Mouse (Mus musculus) thymus, adult 2 months (tissue): ENCODE results near the gene Zbtb20. TPM values are rescaled to one million over a fixed set of nuclear protein-coding genes. Genes with fewer than 3 reads are reported as not detected.

Source experiments
- DNase-seq: peaks from one replicate; pipeline ENCODE4 v3.0.0; 2021
- H3K27ac ChIP-seq: fragments of 200-500 bp; 2 replicates; pipeline ENCODE4 v1.5.1; 2012; ENCODE audit warnings: low read length, control low read depth; ENCODE audit not compliant: control insufficient read depth, insufficient read depth
- H3K27me3 ChIP-seq: fragments of 200-500 bp; 2 replicates; pipeline ENCODE4 v1.6.1; 2012; ENCODE audit warnings: mild to moderate bottlenecking, low read length, moderate library complexity, mixed read lengths; ENCODE audit not compliant: control insufficient read depth, insufficient read depth
- H3K36me3 ChIP-seq: fragments of 200-500 bp; 2 replicates; pipeline ENCODE4 v1.6.1; 2012; ENCODE audit warnings: mild to moderate bottlenecking, low read length, moderate library complexity; ENCODE audit not compliant: control insufficient read depth, insufficient read depth
- H3K4me1 ChIP-seq: fragments of 200-500 bp; replicated peaks from 2 replicates; pipeline ENCODE4 v1.6.1; 2012; ENCODE audit warnings: low read length; ENCODE audit not compliant: control insufficient read depth, insufficient read depth
- H3K4me3 ChIP-seq: fragments of 200-500 bp; 2 replicates; pipeline ENCODE4 v1.5.1; 2012; ENCODE audit warnings: mild to moderate bottlenecking, low read length, control low read depth, moderate library complexity; ENCODE audit not compliant: control insufficient read depth, insufficient read depth
- CTCF ChIP-seq: fragments of 200-500 bp; IDR thresholded peaks from 2 replicates; pipeline ENCODE4 v1.5.1; 2012; ENCODE audit warnings: mild to moderate bottlenecking, control low read depth, low read length, moderate library complexity, borderline replicate concordance; ENCODE audit not compliant: control insufficient read depth, poor library complexity, insufficient read depth; ENCODE audit errors: extremely low read depth
- POLR2A ChIP-seq: fragments of 200-500 bp; IDR thresholded peaks from 2 replicates; pipeline ENCODE4 v1.6.1; 2012; ENCODE audit warnings: mild to moderate bottlenecking, low read length, control low read depth, moderate library complexity; ENCODE audit not compliant: control insufficient read depth, poor library complexity, insufficient read depth; ENCODE audit errors: extremely low read depth
- whole genome bisulfite sequencing: fragments of 180-500 bp; shearing (Covaris S2); methylation state at CpG from one replicate; pipeline ENCODE4 v1.1.7; 2018; 5-methylcytosine and 5-hydroxymethylcytosine counted together
- polyA plus RNA-seq: library from polyadenylated mRNA; depleted of rRNA; stranded (reverse); fragments of >200 nt; gene quantifications from 2 replicates; pipeline ENCODE4 v1.2.3, GENCODE M21; 2012

Gene Zbtb20
- polyA plus RNA-seq, 1 experiment: 19.1 TPM

DNA sequence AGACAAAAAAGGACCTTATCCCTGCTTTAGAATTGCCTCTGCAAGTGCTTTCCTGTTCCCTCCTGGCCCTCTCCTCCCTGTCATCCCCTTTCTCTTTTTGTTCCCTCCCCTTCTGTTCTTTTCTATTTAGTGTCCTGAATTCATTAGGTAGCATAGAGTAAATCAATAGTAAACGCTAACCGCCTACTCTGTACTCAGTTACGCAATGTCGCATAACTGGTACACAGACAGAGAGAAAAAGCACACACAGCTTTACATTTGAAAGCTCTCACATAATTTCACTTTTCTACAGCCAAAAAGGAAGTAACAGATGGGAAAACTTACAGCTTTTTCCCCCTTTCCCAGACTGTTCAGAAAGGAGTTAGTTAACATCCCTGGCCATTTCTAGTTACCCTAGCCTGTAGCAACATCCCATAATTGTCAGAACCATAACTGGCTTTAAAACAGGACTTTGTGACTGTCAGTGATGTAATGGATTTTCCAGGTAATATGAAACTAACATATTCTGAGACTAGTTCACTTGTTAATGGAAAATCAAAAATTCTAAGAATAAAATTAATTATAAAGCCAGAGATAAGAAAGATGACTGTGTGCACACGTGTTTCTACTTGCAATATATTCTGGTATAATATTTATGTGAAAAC lies 422.4 kb downstream of the Zbtb20 start:
- TF ChIP-seq CTCF: no peak
- TF ChIP-seq POLR2A: no peak
- H3K27ac ChIP-seq: no peak overlapping the region
- DNase-seq: no peak

DNA sequence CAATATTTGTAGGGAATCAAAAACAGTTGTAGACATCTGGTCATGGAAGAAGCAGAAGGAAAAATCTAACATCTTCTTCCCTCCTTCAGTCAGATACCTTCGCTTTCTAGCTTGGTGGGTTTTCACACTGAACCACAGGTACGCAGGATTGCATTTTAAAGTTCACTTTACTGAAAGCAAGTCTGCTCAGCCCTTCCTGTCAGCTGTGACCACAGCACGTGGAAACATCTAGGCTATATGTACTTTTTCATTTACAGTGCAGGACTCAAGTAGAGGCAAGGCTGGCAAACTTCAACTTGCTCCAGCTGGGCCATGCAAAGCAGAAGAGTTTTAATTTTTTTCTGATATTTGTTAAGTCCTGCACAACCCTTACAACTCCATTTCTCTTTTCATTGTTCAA lies 424.7 kb downstream of the Zbtb20 start:
- H3K36me3 ChIP-seq: no peaks in the 10 kb centered on the region
- H3K27ac ChIP-seq: no peak overlapping the region
- WGBS: 13% methylated on average over 3 of the region's 3 CpGs

More for the DNA sequence above, 422.4 kb downstream of the Zbtb20 start:
- Histone ChIP-seq H3K36me3 (no peaks in the 10 kb centered on the region), H3K4me1 (no peaks in the 10 kb centered on the region), H3K4me3 (no peak overlapping the region), H3K27me3 (no peaks in the 10 kb centered on the region)
- WGBS: 95% methylated on average over 5 of the region's 5 CpGs

DNA sequence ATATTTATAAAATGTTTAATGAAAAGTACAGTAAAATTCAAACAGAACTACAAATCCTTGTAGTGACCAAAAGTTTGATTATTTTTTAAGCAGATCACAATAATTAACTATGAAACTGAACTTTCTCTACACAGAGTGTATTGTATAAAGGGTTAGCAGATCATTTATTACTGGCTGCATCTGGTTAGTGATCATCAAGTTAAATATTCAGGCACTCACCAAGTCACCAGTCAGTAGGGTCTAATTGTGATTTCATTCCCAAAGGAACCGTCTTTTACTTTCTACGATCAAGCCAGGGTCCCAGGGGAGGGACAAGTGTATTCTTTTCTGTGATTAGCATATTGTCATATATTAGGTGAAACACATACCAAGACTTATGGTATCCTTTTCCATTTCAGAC lies 426.5 kb downstream of the Zbtb20 start:
- TF ChIP-seq POLR2A (no peak), CTCF (no peak)
- Histone ChIP-seq H3K36me3 (no peaks in the 10 kb centered on the region), H3K27me3 (no peaks in the 10 kb centered on the region), H3K27ac (no peak overlapping the region), H3K4me3 (no peak overlapping the region), H3K4me1 (no peaks in the 10 kb centered on the region)
- 96% methylated on average over 2 of the region's 2 CpGs for WGBS
- no peak for DNase-seq

More for the DNA sequence above, 424.7 kb downstream of the Zbtb20 start:
- H3K4me1 ChIP-seq: no peaks in the 10 kb centered on the region
- H3K27me3 ChIP-seq: no peaks in the 10 kb centered on the region
- no peak for TF ChIP-seq POLR2A
- TF ChIP-seq CTCF: no peak
- H3K4me3 ChIP-seq: no peak overlapping the region
- DNase-seq: no peak

DNA sequence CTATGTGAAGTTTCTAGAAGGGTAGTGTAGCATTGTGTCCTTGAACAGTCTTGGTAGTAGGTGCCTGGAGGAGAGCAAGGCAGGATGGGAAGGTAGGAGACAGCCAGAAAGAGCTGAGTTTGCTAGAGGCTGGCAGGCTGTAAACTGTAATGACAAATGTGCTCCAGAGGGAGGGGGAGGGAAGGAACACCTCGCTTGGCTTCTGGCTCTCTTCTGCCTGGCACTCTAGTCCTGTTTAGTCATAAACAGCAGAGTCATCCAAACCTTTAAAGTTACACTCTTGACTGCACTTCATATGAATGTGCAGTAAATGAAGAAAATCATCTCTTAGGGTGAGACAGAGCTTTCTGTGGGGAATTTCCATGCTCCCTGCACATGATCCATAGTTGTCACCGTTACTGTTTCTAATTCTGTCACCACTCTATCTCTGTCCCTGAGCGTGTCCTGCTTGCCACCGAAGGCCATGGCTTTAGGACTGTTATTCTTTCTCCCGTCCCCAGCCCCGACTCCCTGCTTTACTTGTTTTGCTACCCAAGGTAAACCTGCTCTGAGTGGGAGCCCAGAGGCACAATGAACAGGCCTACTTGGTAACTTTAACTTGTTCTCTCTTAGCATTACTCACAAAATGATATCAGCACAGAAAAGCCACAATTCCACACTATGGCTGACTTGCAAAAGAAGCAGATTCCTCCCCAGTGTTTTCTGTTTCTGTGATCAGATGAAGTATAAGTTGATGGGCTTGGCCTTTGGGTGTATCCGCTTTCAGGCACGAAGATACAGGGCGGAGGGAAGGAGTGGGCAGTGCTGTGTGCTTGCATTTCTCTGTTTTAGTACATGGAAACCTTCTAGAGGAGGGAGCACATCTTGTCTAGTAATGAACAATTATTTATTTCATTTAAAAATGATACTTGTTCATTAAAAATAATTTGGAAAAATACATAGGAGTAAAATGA lies 427.8 kb downstream of the Zbtb20 start:
- H3K27me3 ChIP-seq: no peaks in the 10 kb centered on the region
- TF ChIP-seq CTCF (no peak), POLR2A (no peak)
- H3K4me1 ChIP-seq: no peaks in the 10 kb centered on the region
- 89% methylated on average over 9 of the region's 9 CpGs for WGBS
- DNase-seq: no peak
- no peaks in the 10 kb centered on the region for H3K36me3 ChIP-seq
- H3K27ac ChIP-seq: no peak overlapping the region
- H3K4me3 ChIP-seq: no peak overlapping the region

- no peaks in the 10 kb centered on the region for H3K4me1 ChIP-seq
- no peak overlapping the region for H3K27ac ChIP-seq
- 92% methylated on average over 4 of the region's 4 CpGs for WGBS
- DNase-seq: no peak
- H3K27me3 ChIP-seq: no peaks in the 10 kb centered on the region
- TF ChIP-seq POLR2A (no peak), CTCF (no peak)
- H3K4me3 ChIP-seq: no peak overlapping the region
- no peaks in the 10 kb centered on the region for H3K36me3 ChIP-seq
Measured at GRCm38 (mm10) chr16:43309968-43310431, 434.3 kb downstream of the Zbtb20 start.

DNA sequence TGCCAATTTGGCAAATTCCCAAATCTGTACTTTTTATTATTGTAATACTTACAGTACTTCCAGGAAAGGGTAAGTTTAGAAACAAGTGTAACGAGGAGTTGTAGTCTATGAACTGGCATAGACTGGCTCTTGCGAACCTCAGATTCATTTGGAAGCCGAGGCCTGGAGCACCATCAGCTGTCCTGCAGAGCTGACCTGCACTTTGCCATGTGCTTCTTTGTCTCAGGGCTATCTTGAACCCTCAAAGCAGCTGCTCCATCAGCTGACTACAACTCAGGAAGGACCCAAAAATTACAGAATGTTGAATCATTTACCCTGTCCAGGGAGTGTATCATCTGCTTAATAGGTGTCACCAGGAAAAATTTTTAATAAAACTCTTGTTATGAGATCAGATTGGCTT lies 448.3 kb downstream of the Zbtb20 start:
- no peak overlapping the region for H3K27ac ChIP-seq
- H3K36me3 ChIP-seq: no peaks in the 10 kb centered on the region
- no peak overlapping the region for H3K4me3 ChIP-seq
- TF ChIP-seq POLR2A (no peak), CTCF (no peak)
- H3K27me3 ChIP-seq: no peaks in the 10 kb centered on the region
- WGBS: 94% methylated on average over 3 of the region's 3 CpGs
- no peak for DNase-seq
- no peaks in the 10 kb centered on the region for H3K4me1 ChIP-seq

- TF ChIP-seq CTCF: no peak
- no peak for TF ChIP-seq POLR2A
- no peak for DNase-seq
- no peaks in the 10 kb centered on the region for H3K36me3 ChIP-seq
- WGBS: 94% methylated on average over 1 of the region's 1 CpGs
- H3K4me3 ChIP-seq: no peak overlapping the region
- no peak overlapping the region for H3K27ac ChIP-seq
- no peaks in the 10 kb centered on the region for H3K27me3 ChIP-seq
- H3K4me1 ChIP-seq: no peaks in the 10 kb centered on the region
Measured at GRCm38 (mm10) chr16:43328221-43328620, 452.5 kb downstream of the Zbtb20 start.
